Mouse (Mus musculus): ENCODE measurements around the gene C5ar2.

The C5ar2 gene

DNA sequence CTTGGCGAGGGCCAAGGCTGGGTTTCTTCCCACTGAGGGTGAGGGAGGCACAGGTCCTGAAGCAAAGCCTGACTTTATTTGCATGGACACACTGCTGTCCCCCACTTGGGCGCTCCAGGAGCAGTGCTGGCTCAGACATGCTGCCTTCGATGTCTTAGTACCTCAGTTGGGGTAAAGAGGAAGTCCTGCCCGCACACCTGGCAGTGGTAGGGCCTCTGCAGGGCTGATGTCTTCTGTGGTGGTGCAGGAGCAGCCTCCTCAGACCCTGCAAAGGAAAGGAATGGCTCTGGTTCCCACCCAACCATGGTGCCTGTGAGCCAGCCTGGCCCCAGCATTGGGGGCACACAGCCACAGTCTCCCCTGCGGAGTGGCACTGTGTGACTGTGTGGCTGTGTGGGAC is 46.8 kb downstream of the C5ar2 start:
- DNase-seq (ENCODE audit: low read depth), result no peak

DNA sequence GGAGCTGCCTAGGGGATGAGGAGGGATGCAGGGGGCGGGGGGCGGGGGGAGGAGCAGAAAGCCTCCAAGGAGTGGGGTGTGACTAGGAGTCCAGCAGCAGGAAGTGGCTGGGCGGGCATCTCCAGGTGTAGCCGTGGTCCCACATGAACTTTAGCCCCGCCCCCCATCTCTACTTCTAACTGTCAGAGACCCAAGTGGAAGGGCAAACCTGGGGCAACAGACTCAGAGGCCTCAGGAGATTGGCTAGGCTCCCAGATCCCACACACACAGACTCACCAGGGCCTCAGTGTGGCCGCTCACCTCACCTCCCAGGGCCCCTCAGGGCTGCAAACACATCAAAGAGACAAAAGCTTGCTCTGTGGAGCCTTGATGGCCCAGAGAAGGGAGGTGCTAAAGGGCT is 47.3 kb downstream of the C5ar2 start:
- DNase-seq (ENCODE audit: low read depth), result no peak

DNA sequence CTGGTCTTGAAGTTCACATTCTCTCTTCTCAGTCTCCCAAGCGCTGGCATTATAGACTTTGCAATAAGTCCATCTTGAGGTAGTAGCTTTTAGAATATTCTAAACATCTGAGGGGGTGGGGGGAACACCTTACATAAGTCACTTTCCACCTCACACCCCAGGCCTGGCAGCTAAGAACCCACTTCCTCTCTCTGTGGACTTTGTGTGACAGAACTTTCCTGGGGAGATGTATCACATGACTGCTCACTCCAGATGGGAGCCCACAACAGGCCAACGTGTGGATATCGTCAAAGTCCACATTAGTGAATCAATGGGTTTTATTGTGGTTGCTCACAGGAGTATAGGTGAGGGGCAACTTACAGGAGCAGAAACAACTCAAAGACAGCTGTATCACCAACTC is 50.3 kb downstream of the C5ar2 start:
- DNase-seq (ENCODE audit: low read depth), result peak; percentile 54

DNA sequence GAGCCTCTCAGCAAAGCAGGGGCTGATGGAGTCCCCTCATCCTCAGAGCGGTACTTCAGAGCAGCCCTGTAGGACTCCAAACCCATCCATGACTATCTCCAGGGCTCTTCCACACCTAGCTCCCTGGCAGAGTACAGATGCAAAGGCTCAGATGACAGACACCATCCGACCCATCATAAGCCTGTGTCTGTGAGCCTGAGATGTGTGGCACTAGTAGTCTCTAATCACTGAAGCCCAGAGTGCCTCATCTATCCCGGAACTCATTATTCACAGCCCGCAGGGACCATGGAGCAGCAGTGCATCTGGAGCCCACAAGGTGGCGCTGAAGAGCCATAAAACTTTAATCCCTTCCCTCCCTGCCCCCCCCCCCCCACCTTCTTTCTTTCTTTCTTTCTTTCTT is 51.6 kb downstream of the C5ar2 start:
- peak; percentile 91 for DNase-seq (ENCODE audit: low read depth)

DNA sequence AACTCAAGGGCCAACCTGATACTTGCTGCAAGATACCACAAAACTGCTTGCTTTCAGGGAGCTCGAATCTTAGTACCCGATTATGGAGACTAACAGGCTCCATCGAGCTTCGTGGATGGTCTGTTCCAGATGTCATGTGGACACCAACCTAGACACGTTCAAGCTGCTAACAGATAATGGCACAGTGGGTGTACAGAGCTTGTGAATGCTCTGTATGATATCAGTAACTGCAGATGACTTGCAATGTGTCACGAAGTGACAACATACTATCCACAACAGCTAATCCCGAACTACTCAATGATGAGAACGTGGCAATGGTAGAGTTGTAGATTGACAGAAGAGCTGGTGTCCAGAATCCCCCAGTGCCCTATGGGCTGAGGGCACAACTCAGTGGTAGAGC is 56.5 kb downstream of the C5ar2 start:
- no peak for DNase-seq (ENCODE audit: low read depth)

All from naive thymus-derived CD4-positive, alpha-beta T cell, adult 2 months (primary cell).